Mouse (Mus musculus) liver, embryonic 11.5 days (tissue): ENCODE results near the gene Atp2b4. TPM values are rescaled to one million over a fixed set of nuclear protein-coding genes. Genes with fewer than 3 reads are reported as not detected.

Experiments
- ATAC-seq: fragments of 200-750 bp; cut with Nextera tagmentation; replicated peaks from 2 replicates; pipeline ENCODE4 v1.8.0; 2017; ENCODE audit warnings: moderate number of reproducible peaks, mild to moderate bottlenecking, moderate TSS enrichment, moderate library complexity; ENCODE audit not compliant: low FRiP score
- DNase-seq: peaks from one replicate; pipeline ENCODE4 v3.0.0-alpha.2; 2017; ENCODE audit warnings: low spot score
- H3K27ac ChIP-seq: fragments of 300-500 bp; sonication (generic); 2 replicates; pipeline ENCODE4 v1.5.1; 2014; ENCODE audit warnings: mild to moderate bottlenecking, low read depth, low read length, control low read depth
- H3K27me3 ChIP-seq: fragments of 300-500 bp; sonication (generic); replicated peaks from 2 replicates; pipeline ENCODE4 v1.6.1; 2014; ENCODE audit warnings: low read length, mixed read lengths; ENCODE audit not compliant: control insufficient read depth, insufficient read depth
- H3K36me3 ChIP-seq: fragments of 300-500 bp; sonication (generic); 2 replicates; pipeline ENCODE4 v1.6.1; 2014; ENCODE audit warnings: mild to moderate bottlenecking, low read length, moderate library complexity, mixed read lengths; ENCODE audit not compliant: control insufficient read depth, insufficient read depth
- H3K4me1 ChIP-seq: fragments of 300-500 bp; sonication (generic); replicated peaks from 2 replicates; pipeline ENCODE4 v1.6.1; 2014; ENCODE audit warnings: low read length, mixed read lengths; ENCODE audit not compliant: control insufficient read depth, insufficient read depth
- H3K4me2 ChIP-seq: fragments of 300-500 bp; sonication (generic); 2 replicates; pipeline ENCODE4 v1.6.1; 2014; ENCODE audit warnings: mild to moderate bottlenecking, control low read depth, moderate library complexity
- H3K4me3 ChIP-seq: fragments of 300-500 bp; sonication (generic); 2 replicates; pipeline ENCODE4 v1.5.1; 2014; ENCODE audit warnings: low read depth, low read length, control low read depth
- H3K9ac ChIP-seq: fragments of 300-500 bp; sonication (generic); 2 replicates; pipeline ENCODE4 v1.6.1; 2014; ENCODE audit warnings: low read depth, low read length, control low read depth
- H3K9me3 ChIP-seq: fragments of 300-500 bp; sonication (generic); 2 replicates; pipeline ENCODE4 v1.6.1; 2016; ENCODE audit warnings: low read length, inconsistent platforms, mixed read lengths; ENCODE audit not compliant: control insufficient read depth
- WGBS: fragments of 180-500 bp; shearing (Covaris S2); extraction: QIAGEN DNeasy Blood & Tissue Kit; methylation state at CpG from one replicate; pipeline ENCODE4 v1.1.7; 2014; 5-methylcytosine and 5-hydroxymethylcytosine counted together
- microRNA-seq: library from miRNA; unstranded; fragments of <30 nt; microRNA quantifications from one replicate; pipeline ENCODE4, GENCODE M21; 2017; ENCODE audit warnings: borderline number of aligned reads
- polyA plus RNA-seq: library from polyadenylated mRNA; unstranded; fragments of >200 nt; fragmentation: Nextera tagmentation; extraction: Ambion mirVana; gene quantifications from 2 replicates; pipeline ENCODE4 v1.2.1, GENCODE M21; 2014

Atp2b4 gene
- polyA plus RNA-seq, 1 experiment from 2014 or later, result 17.1 TPM

DNA sequence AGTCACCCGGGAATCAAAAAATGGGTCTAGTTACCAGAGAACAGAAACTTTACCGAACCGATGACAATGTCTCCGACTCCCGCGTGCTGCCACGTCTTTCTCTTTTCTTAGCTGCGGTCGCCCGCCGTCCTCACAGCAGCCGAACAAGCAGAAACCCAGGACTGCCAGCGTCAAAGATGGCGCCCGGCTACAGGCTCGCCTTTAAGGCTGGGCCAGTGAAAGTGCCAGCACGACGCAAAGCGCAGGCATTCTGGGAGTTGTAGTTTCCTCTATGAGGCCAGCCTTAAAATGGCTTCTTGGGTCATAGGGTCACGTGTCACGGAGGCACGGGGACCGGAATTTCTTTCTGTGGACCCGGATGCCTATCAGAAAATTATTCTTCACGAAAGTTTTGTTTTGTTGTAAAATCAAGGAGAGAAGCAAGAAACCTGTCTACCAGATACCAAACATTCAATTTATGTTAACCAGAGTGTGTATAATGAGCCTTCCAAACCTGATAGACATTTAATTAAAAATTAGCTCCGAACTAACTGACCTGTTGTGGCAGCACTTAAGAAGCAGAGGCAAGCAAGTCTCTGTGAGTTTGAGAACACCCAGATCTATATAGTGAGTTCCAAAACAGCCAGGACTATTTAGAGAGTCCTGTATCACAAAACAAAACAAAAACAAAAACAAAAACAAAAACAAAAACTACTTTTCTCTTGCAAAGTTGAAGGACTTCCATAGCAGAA lies 139.5 kb downstream of the Atp2b4 start, which contains the start of gene Gm38394:
Gene Gm38394 (minus strand): TSS at position 116 of the 731 bp plus-strand sequence.
- Histone ChIP-seq H3K27ac (peak within 1 kb of the TSS; percentile 89), H3K4me2 (peak within 1 kb of the TSS; percentile 97), H3K36me3 (peaks cover 24% of the 10 kb centered on the region), H3K27me3 (no peaks in the 10 kb centered on the region), H3K4me1 (peaks cover 24% of the 10 kb centered on the region), H3K4me3 (peak within 1 kb of the TSS; percentile 93), H3K9ac (peak within 1 kb of the TSS; percentile 88), H3K9me3 (no peaks in the 10 kb centered on the region)
- ATAC-seq, result peak; percentile 98
- WGBS, result 2% methylated on average over 26 of the region's 26 CpGs
- DNase-seq, result peak; percentile 86

DNA sequence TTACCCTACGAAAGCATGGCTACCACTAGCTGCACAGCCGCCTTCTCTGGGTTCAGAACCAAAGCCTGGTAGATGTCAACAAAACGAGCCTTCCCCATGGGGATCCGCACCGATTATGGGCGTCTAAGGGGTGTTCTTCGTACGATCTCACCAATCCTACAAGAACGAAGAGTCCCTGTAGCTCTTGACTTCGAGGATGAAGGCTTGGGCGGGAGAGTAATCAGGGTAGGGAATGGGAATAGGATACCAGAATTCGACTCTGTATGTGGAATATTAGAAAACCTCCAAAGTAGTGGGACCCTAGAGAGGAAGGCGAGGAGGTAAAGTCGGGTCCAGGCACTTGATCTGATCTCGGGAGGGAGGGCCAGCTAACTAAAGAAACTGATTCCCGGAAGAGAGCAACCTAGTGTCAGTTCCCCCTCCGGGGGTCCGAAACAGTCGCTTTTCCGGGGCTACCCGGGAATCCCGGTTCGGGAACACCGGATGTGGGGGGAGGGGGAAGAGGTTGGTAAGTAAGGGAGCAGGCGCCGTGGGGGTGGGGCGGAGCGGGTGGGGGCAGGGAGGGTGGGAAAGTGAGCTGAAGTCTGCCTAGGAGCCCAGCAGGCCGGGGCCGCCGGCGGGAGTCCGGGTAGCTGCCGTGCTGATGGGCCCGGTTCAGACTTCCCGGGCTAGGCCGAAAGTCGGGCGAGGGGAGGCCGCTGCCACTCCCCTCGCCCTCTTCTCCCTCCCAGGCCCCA lies 140.2 kb downstream of the Atp2b4 start, which contains the start of gene Zbed6:
Gene Zbed6 (minus strand): TSS at position 420 of the 737 bp plus-strand sequence.
- Histone ChIP-seq H3K9ac (peak within 1 kb of the TSS; percentile 88), H3K4me2 (peak within 1 kb of the TSS; percentile 97), H3K27me3 (no peaks in the 10 kb centered on the region), H3K36me3 (peaks cover 24% of the 10 kb centered on the region), H3K4me3 (peak within 1 kb of the TSS; percentile 93), H3K4me1 (peaks cover 24% of the 10 kb centered on the region), H3K27ac (peak within 1 kb of the TSS; percentile 89), H3K9me3 (no peaks in the 10 kb centered on the region)
- ATAC-seq (peak; percentile 70), DNase-seq (peak; percentile 76)
- WGBS, result 1% methylated on average over 41 of the region's 41 CpGs

DNA sequence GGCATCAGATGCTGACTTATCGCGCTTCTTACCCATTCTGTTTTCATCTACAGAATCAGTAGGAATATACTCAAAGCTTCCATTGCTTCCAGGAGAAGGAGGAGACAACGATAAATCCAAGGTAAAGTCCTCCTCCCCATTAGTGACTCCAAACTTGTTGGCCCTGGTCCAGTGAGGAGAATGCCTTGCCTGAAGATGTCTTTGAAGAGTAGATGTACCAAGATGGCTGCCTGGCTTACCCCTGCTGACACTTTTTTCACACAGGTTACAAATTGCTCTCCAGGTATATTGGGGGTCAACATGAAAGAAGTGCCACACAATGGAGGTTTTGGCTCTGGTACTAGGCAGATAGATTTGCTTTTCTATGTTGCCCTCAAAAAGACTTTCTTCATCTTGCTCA lies 142.0 kb downstream of the Atp2b4 start:
- no peak for DNase-seq
- WGBS, result 96% methylated on average over 3 of the region's 3 CpGs

DNA sequence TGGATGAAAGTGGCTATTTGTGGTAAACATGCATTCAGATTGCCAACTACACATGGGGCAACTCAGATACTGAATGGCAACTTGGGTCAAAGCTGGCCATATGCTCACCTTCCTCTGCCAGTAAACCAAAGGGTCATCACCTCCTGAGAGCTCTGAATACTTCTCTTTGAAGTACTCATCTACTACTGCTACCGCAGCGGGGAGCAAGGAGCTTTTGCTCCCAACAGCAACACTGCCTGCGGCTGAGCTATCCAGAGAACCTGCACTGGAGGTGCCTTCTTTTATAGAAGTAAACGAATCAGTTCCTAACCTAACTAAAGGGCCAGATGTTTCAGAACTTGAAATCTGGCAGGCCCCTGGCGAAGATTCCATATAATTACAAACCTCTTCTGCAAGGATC lies 144.0 kb downstream of the Atp2b4 start:
- Histone ChIP-seq H3K36me3 (peaks cover 24% of the 10 kb centered on the region), H3K27me3 (no peaks in the 10 kb centered on the region), H3K4me1 (peaks cover 21% of the 10 kb centered on the region), H3K4me3 (no peak overlapping the region), H3K9me3 (no peaks in the 10 kb centered on the region), H3K27ac (no peak overlapping the region), H3K4me2 (no peak overlapping the region), H3K9ac (no peak overlapping the region)
- 72% methylated on average over 5 of the region's 5 CpGs for WGBS
- DNase-seq, result no peak
- ATAC-seq, result no peak

More for the DNA sequence above, 142.0 kb downstream of the Atp2b4 start:
- no peak overlapping the region for H3K27ac ChIP-seq
- H3K9me3 ChIP-seq, result no peaks in the 10 kb centered on the region
- no peak for ATAC-seq
- H3K4me2 ChIP-seq, result no peak overlapping the region
- H3K4me1 ChIP-seq, result peaks cover 24% of the 10 kb centered on the region
- peaks cover 24% of the 10 kb centered on the region for H3K36me3 ChIP-seq
- no peak overlapping the region for H3K4me3 ChIP-seq
- no peak overlapping the region for H3K9ac ChIP-seq
- no peaks in the 10 kb centered on the region for H3K27me3 ChIP-seq

DNA sequence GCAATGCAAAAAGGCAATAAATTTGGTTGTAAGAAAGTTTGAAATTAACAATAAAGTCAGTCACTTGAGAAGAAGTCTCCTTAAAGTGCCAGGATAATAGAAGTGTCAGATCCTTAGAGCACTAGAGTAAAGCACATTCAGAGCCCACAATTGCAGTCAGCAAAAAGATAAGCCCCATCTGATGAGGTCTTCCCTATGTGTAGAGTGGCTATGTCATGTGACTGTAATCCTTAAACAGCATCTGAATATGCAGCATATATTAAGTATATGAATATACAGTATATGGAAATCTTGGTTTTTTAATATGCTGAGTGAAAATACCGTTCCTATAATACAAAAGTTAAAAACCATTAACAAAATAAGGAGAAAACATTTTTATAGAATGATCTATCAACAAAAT lies 147.8 kb downstream of the Atp2b4 start:
- peaks cover 19% of the 10 kb centered on the region for H3K36me3 ChIP-seq

DNA sequence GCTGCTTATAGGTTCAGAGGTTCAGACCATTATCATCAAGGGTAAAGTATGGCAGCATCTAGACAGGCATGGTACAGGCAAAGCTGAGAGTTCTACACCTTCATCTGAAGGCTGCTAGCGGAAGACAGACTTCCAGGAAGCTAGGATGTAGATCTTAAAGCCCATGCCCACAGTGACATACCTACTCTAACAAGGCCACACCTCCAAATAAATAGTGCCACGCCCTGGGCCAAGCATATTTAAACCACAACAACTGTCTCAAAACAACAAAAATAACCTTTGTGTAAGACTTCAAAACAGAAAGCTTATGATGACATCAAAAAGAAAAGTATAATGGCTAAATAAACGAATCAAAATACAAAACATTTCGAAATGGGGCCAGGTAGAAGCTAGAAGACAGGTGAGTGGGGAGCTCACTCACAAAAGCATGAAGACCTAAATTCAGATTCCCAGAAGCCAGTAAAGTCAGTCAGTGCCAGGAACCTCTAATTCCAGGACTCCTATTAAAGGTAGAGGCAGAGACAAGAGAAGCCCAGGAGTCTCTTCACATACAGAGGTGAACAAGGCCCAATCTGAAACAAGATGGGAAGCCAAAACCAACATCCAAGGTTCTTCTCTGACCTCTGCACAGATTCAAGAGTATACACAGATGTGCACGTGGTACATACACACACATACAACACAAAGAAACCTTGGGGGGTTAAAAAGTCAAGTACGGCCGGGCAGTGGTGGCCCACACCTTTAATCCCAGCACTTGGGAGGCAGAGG lies 150.4 kb downstream of the Atp2b4 start:
- H3K9me3 ChIP-seq, result no peaks in the 10 kb centered on the region
- DNase-seq (no peak), ATAC-seq (no peak)
- no peaks in the 10 kb centered on the region for H3K27me3 ChIP-seq
- no peak overlapping the region for H3K27ac ChIP-seq
- H3K4me2 ChIP-seq, result no peak overlapping the region
- no peak overlapping the region for H3K9ac ChIP-seq
- H3K4me3 ChIP-seq, result no peak overlapping the region
- WGBS, result 89% methylated on average over 7 of the region's 7 CpGs
- H3K4me1 ChIP-seq, result peaks cover 3% of the 10 kb centered on the region
- peaks cover 26% of the 10 kb centered on the region for H3K36me3 ChIP-seq

More for the DNA sequence above, 147.8 kb downstream of the Atp2b4 start:
- Histone ChIP-seq H3K9ac (no peak overlapping the region), H3K4me2 (no peak overlapping the region), H3K4me1 (peaks cover 6% of the 10 kb centered on the region), H3K27ac (no peak overlapping the region), H3K27me3 (no peaks in the 10 kb centered on the region), H3K4me3 (no peak overlapping the region), H3K9me3 (no peaks in the 10 kb centered on the region)
- ATAC-seq, result no peak
- no peak for DNase-seq
- WGBS, result 88% methylated on average over 1 of the region's 1 CpGs

Small RNAs within 50 kb of the gene (microRNA-seq; reads per million reads assigned to microRNA genes)
- gene Mir6903, result 2.8 reads per million

Other genes with a start within 250 kb of the Atp2b4 start
- 690 and 722 TPM in 2 replicates for gene Snrpe, start 190.8 kb downstream of the Atp2b4 start, polyA plus RNA-seq
- not detected in 2 replicates for gene Zbed6, start 140.2 kb downstream of the Atp2b4 start, polyA plus RNA-seq
- gene Gm38394, start 139.7 kb downstream of the Atp2b4 start, polyA plus RNA-seq, result 4.4 and 4.5 TPM in 2 replicates
- gene Lax1, start 110.9 kb downstream of the Atp2b4 start, polyA plus RNA-seq, result 0.62 and 0.78 TPM in 2 replicates
- gene Optc, start 107.0 kb upstream of the Atp2b4 start, polyA plus RNA-seq, result 0.40 TPM in 1 of 2 replicates, not detected in the other
- gene Prelp, start 120.4 kb upstream of the Atp2b4 start, polyA plus RNA-seq, result 0.11 and 0.23 TPM in 2 replicates
- gene Fmod, start 236.2 kb upstream of the Atp2b4 start, polyA plus RNA-seq, result 2.7 and 3.9 TPM in 2 replicates